Mouse (Mus musculus) embryonic fibroblast, embryonic 13.5 days (primary cell): Measurements from ENCODE around the gene Crabp2.

ENCODE experiments used
- CTCF ChIP-seq: IDR thresholded peaks from 2 replicates; pipeline ENCODE4 v1.5.1; 2011; ENCODE audit warnings: mild to moderate bottlenecking, control low read depth, low read length, moderate library complexity, borderline replicate concordance; ENCODE audit not compliant: insufficient read depth
- POLR2A ChIP-seq: IDR thresholded peaks from 2 replicates; pipeline ENCODE4 v1.6.1; 2011; ENCODE audit warnings: low read depth, mild to moderate bottlenecking, control low read depth, low read length, moderate library complexity

- TF ChIP-seq CTCF = no peak
- no peak for TF ChIP-seq POLR2A
Observed at GRCm38 (mm10) chr3:87959371-87959770, 10.9 kb downstream of the Crabp2 start.
